23 mouse cellular contexts compared by ENCODE assay signal in genomic region chrX:57869648-57870047, GRCm38 (mm10).
A peak's percentile ranks its signal among the peaks of the same experiment; 100 is the strongest.
DNase-seq lines count a peak whose midpoint lies in the region; ATAC-seq lines count a peak whose summit lies in the region.
"Had no signal": no experiment of that assay in that cellular context is flagged by ENCODE, and none has a peak within 500 bp of the region (broad histone marks: within the 10 kb centered on the region; RNA-seq: fewer than 3 reads in every experiment).

No protein-coding gene starts in this region.

- DNase-seq in kidney, adult 8-10 months: no peak
- no peak for DNase-seq in adrenal gland, adult (ENCODE audit: inconsistent age in 2 of 2, low spot score in 1 of 2)
- DNase-seq in adrenal gland, adult 18-20 months (ENCODE audit: low spot score in 2 of 2): no peak
- DNase-seq: adrenal gland, postnatal 10 days; cerebellum, adult 11-12 months; cerebellum, postnatal 25 days; embryo, embryonic 11 days; heart, postnatal 10 days; kidney, adult 9 months; kidney, postnatal 36 days; layer of hippocampus, adult 9-11 months; left cerebral cortex, postnatal 4 days; liver; liver, postnatal 0 days; thymus, postnatal 14 days had no signal

- H3K9me3 ChIP-seq in forebrain, embryonic 13.5 days (replicated peaks): no peaks in the 10 kb centered on the region
- no peaks in the 10 kb centered on the region for H3K9me3 ChIP-seq in forebrain, embryonic 16.5 days (ENCODE audit: control insufficient read depth, low read length)
- no peaks in the 10 kb centered on the region for H3K9me3 ChIP-seq in hindbrain, embryonic 15.5 days
- no peaks in the 10 kb centered on the region for H3K9me3 ChIP-seq in midbrain, embryonic 16.5 days (replicated peaks; ENCODE audit: control insufficient read depth, low read length, poor library complexity, severe bottlenecking)
- H3K9me3 ChIP-seq: megakaryocyte, embryonic 14.5 days had no signal

- WGBS in forebrain, embryonic 13.5 days: 37% methylated on average over 5 of the region's 5 CpGs
- 34% methylated on average over 5 of the region's 5 CpGs for WGBS in forebrain, embryonic 16.5 days
- WGBS in hindbrain, embryonic 15.5 days: 46% methylated on average over 5 of the region's 5 CpGs
- 40% methylated on average over 5 of the region's 5 CpGs for WGBS in midbrain, embryonic 16.5 days

- no peak overlapping the region for H3K9ac ChIP-seq in forebrain, embryonic 13.5 days
- no peak overlapping the region for H3K9ac ChIP-seq in forebrain, embryonic 16.5 days (replicated peaks; ENCODE audit: low read depth, low read length)
- H3K9ac ChIP-seq in hindbrain, embryonic 15.5 days: no peak overlapping the region
- H3K9ac ChIP-seq in midbrain, embryonic 16.5 days (ENCODE audit: low read depth, low read length): no peak overlapping the region
- H3K9ac ChIP-seq: liver, postnatal 0 days had no signal

- no peak overlapping the region for H3K4me2 ChIP-seq in forebrain, embryonic 13.5 days
- H3K4me2 ChIP-seq in forebrain, embryonic 16.5 days (ENCODE audit: low read length): no peak overlapping the region
- no peak overlapping the region for H3K4me2 ChIP-seq in hindbrain, embryonic 15.5 days
- no peak overlapping the region for H3K4me2 ChIP-seq in midbrain, embryonic 16.5 days (ENCODE audit: low read length)
- H3K4me2 ChIP-seq: heart, embryonic 11.5 days had no signal

- no peak overlapping the region for H3K4me3 ChIP-seq in forebrain, embryonic 13.5 days
- no peak overlapping the region for H3K4me3 ChIP-seq in forebrain, embryonic 16.5 days (replicated peaks; ENCODE audit: low read length)
- no peak overlapping the region for H3K4me3 ChIP-seq in hindbrain, embryonic 15.5 days
- H3K4me3 ChIP-seq in midbrain, embryonic 16.5 days (ENCODE audit: low read depth, low read length): no peak overlapping the region
- H3K4me3 ChIP-seq: left cerebral cortex, adult 2 months; megakaryocyte, embryonic 14.5 days; myocyte had no signal

- H3K4me1 ChIP-seq in forebrain, embryonic 13.5 days: no peaks in the 10 kb centered on the region
- no peaks in the 10 kb centered on the region for H3K4me1 ChIP-seq in forebrain, embryonic 16.5 days (replicated peaks; ENCODE audit: control insufficient read depth, insufficient read depth, low read length)
- no peaks in the 10 kb centered on the region for H3K4me1 ChIP-seq in hindbrain, embryonic 15.5 days (replicated peaks)
- no peaks in the 10 kb centered on the region for H3K4me1 ChIP-seq in midbrain, embryonic 16.5 days (ENCODE audit: control insufficient read depth, insufficient read depth, low read length)
- H3K4me1 ChIP-seq: megakaryocyte, embryonic 14.5 days had no signal

- no peak overlapping the region for H3K27ac ChIP-seq in forebrain, embryonic 13.5 days
- H3K27ac ChIP-seq in forebrain, embryonic 16.5 days (ENCODE audit: low read length): no peak overlapping the region
- no peak overlapping the region for H3K27ac ChIP-seq in hindbrain, embryonic 15.5 days (replicated peaks)
- H3K27ac ChIP-seq in midbrain, embryonic 16.5 days (ENCODE audit: low read length): no peak overlapping the region
- H3K27ac ChIP-seq: left cerebral cortex, adult 2 months had no signal

- no peaks in the 10 kb centered on the region for H3K36me3 ChIP-seq in forebrain, embryonic 13.5 days (ENCODE audit: poor library complexity, severe bottlenecking)
- H3K36me3 ChIP-seq in forebrain, embryonic 16.5 days (ENCODE audit: control insufficient read depth, insufficient read depth): no peaks in the 10 kb centered on the region
- H3K36me3 ChIP-seq in hindbrain, embryonic 15.5 days: no peaks in the 10 kb centered on the region
- no peaks in the 10 kb centered on the region for H3K36me3 ChIP-seq in midbrain, embryonic 16.5 days (ENCODE audit: control insufficient read depth, insufficient read depth, low read length)

- no peaks in the 10 kb centered on the region for H3K27me3 ChIP-seq in forebrain, embryonic 13.5 days
- H3K27me3 ChIP-seq in forebrain, embryonic 16.5 days (replicated peaks; ENCODE audit: control insufficient read depth, insufficient read depth, low read length): no peaks in the 10 kb centered on the region
- no peaks in the 10 kb centered on the region for H3K27me3 ChIP-seq in hindbrain, embryonic 15.5 days
- no peaks in the 10 kb centered on the region for H3K27me3 ChIP-seq in midbrain, embryonic 16.5 days (ENCODE audit: control insufficient read depth, insufficient read depth, low read depth, low read length)
- H3K27me3 ChIP-seq: megakaryocyte, embryonic 14.5 days had no signal

- peak; percentile 70; the same call in 1 of the 2 replicates for ATAC-seq in forebrain, embryonic 13.5 days
- ATAC-seq in forebrain, embryonic 16.5 days: 0 out of 2 replicates have a peak, but pooled peaks have one; percentile 59
- peak; percentile 51; the same call in 1 of the 2 replicates for ATAC-seq in hindbrain, embryonic 15.5 days (ENCODE audit: low FRiP score, low read depth)
- peak; percentile 85 for ATAC-seq in midbrain, embryonic 16.5 days
- ATAC-seq: liver, postnatal 0 days had no signal
